Mouse (Mus musculus) adrenal gland, adult 2 months (tissue): Measurements from ENCODE around the gene Lpp. TPM values are rescaled to one million over a fixed set of nuclear protein-coding genes. Genes with fewer than 3 reads are reported as not detected.

Experiments used
- DNase-seq: peaks from one replicate; pipeline ENCODE4 v3.0.0; 2021
- polyA plus RNA-seq: library from polyadenylated mRNA; depleted of rRNA; stranded (reverse); fragments of >200 nt; gene quantifications from 2 replicates; pipeline ENCODE4 v1.2.3, GENCODE M21; 2012
- total RNA-seq, 2 experiments: library from RNA; stranded (reverse); gene quantifications; 2 replicates each; pipeline ENCODE4 v1.2.3; 2021

The Lpp gene
- total and polyA plus RNA-seq, 3 experiments, result 32.3 to 94.8 (median 35.1) TPM

DNA sequence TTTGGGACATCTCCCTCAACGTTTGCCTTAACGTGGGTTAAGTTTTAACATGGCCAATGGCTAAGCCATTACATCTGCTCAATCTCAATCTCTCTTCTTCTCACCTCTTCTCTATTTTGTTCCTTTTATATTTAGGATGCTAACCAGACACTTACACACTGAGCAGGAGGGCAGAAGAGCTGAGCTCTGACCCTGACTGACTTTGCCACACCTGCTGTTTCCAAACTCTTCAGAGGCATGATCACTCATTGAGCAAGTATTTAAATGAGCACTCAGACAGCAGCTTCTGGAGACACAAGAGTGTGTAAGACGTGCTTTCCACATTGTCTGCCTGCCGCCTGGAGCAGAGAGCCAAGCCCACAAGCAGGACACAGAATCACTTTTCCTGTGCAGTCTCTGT, 77.7 kb downstream of the Lpp start:
- no peak for DNase-seq

DNA sequence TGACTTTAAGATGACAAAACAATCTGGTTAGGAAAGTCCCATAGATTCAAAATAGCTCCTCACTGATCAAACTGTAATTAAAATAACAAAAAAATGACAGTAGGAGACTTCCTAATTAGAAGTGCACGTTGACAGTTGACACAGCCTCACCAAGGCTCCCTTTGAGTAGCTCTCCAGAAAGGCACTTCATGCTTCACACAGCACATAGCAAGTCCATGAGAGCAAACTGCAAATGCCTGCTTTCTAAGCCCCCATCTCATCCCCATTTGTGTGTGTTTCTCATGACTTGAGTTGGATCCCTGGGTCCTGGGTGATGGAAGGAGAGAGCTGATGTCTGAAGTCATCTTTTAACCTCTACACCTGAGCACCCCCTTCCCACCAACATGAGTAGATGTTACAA, 78.5 kb downstream of the Lpp start:
- DNase-seq, result no peak

DNA sequence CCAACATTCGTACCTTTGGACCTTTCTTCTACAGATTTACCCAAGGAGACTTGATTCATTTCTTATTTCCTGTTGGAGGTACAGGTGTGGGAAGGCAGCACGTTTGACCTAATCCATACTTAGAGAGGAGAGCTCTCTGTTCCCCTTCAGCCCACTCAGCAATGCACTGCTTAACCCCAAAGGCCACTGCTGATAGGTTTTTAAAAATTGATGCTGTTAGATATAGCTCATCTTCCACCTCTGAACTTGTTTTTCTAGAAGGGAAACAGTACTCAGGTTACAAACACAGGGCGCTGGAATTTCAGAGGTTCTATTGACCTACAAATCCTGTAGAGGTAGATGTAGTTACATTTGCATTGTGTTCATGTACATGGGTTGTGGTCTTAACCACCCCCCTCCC, 80.7 kb downstream of the Lpp start:
- no peak for DNase-seq

DNA sequence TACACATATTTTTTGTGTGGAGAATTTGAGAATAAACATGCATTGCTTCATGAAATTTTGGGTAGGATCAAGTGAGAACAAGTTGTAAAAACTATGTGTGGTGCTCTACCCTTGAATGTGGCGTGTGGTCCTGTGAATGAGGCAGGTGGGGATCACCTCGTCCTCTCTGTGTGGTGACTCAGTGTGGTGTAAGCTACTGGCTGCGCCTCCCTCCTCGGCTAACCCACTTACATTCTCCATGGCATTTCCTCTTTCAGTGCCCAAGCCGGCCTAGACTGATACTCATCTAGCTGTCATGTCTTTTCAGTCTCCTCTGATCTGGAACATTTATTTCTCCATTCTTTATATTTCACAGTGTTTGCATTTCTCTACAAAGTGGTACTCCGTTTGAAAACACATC, 81.5 kb downstream of the Lpp start:
- no peak for DNase-seq

DNA sequence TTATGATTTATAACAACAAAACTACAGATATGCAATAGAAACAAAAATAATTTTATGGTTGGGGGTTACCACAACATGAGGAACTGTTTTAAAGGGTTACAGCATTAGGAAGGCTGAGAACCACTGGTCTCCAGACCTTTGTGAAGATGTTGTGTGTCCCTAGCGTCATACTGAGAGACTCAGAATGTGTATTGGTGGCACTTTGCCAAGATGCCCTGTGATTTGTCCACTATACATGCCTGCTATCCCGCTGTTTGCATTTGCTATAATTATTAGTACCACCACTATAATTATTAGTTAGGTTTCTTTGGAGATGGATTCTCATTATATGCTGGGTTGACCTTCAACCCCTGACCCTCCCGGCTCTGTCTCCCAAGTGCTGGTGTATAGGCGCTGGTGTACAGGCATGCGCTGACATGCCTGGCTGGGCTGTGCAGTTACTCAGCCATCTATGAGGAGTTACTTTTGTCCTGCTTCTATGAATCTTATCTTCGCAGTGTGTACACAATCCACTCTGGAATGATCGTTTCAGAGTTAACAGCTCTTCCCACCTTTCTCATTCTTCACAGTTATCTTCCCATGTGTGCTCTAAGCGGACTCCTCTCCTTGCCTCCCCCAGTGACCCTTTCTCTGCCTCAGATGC, 82.1 kb downstream of the Lpp start:
- DNase-seq, result no peak

DNA sequence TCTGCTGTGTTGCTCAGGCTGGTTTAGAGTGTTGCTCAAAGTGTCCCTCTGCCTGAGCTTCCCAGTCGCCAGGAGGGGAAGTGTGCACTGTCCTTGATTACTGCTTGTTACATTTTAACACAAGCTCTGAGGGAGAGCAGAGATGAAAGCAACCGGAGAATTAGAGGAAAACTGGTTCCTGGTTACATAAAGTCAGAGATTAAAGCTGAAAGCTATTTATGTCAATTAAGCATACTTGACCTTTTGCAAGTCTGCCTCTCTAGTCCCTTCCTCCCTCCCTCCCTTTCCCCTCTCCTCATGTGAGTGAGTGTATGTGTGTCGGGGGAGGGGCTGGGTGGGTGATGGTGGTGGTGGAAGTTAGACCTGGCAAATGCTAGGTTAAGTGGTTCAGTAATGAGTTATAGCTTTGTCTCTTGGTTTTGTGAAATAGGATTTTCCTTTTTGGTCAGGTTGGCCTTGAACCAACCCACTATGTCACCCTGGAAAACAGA, 83.6 kb downstream of the Lpp start:
- peak; percentile 51 for DNase-seq

DNA sequence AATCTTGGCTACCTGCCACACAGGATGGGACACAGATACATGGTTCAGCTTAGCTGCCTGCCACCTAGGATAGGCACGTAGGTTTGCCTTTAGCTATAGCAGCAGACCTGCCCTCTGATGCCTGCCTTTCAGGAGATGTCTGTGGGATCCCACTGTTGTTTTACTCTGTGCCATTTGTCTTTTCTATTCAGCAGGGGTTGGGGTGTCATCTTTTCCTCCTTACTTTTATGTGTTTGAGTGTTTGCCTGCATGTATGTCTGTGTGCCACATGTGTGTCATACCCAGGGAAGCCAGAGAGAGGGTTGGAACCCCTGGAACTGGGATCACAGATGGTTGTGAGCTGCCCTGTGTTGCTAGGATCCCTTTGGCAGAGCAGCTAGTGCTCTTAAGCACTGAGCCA, 84.7 kb downstream of the Lpp start:
- no peak for DNase-seq

DNA sequence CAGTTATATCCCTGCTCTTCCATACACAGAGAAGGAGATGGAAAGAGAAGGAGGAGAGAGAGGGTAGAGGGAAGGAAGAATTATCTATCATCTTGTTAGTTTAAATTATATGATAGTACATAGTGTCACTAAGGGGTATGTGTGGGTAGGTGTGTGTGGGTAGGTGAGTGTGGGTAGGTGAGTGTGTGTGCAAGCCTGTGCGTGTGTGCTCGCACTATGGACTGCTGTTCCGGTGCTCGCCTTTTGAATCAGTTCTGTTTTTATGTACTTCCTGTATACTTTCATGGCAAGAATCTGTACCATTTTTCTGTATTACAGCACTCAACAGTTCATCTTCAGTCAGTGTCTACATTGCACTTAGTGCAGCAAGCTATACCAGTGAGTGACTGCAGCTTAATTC, 85.5 kb downstream of the Lpp start:
- no peak for DNase-seq

DNA sequence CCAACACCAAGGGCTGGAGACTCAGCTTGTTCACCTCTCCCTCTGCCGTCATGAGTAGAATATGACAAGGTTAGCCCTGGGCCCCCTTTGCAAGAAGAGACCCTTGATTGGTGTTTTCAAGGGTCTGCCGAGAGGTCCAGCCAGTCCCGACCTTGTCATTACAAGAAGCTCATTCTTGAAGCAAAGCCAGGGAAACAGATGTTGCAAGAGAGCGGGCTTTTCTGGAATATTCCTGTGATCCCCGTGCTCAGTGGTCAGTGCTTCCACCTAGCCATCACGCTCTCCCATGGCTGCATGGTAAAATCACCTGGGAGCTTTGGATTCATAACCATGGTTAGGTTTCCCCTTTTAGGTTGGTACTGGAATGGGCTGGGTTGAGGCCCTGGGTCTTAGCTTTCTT, 89.3 kb downstream of the Lpp start:
- DNase-seq, result peak; percentile 68

DNA sequence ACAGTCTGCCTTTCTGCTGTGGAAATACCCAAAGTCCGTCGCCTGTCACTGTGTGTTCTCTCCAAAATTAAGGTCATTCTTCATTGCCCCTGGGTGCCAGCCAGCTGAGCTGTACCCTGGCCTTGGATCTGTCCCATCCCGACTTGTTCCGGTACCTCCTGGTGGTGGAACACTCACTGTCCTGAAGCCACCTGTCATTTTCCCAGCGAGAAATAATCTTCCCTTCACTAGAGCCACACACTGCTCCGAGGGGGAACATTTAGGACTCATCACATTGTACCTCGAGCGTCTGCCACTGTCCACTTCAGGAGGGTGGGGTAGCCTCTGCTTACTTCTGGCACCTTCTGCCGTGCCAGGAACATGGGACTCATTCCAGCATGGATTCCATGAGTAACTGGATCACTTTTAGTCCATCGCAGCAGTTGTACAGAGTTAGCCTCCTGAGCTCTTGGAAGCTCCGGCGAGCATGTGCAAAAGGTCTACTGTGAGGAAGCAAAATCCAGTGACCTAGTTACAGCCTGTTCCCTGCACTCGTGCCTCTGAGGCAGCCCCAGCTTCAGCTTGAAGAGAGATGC, 90.3 kb downstream of the Lpp start:
- DNase-seq, result peak; percentile 92

DNA sequence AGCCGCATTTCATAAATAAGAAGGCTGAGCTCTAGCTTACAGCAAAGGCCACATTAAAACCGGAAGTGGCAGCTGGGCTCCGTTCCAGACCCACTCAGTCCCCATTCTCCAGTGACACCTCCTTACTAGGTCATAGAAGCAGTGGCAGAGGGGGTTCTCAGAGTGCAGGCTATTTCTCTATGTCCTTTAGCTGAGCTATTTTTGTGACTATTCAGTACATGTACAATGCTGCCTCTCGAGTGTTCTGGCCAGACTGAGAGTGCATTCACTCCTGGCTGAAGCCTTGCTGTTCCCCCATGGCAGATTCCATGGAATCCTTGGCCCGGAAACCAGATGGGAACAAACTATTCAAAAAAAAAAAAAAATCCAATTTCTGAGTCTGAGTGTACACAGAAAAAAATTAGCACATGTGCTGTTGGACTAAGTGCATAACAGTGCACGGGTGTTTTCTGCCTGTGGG, 94.5 kb downstream of the Lpp start:
- peak; percentile 71 for DNase-seq

DNA sequence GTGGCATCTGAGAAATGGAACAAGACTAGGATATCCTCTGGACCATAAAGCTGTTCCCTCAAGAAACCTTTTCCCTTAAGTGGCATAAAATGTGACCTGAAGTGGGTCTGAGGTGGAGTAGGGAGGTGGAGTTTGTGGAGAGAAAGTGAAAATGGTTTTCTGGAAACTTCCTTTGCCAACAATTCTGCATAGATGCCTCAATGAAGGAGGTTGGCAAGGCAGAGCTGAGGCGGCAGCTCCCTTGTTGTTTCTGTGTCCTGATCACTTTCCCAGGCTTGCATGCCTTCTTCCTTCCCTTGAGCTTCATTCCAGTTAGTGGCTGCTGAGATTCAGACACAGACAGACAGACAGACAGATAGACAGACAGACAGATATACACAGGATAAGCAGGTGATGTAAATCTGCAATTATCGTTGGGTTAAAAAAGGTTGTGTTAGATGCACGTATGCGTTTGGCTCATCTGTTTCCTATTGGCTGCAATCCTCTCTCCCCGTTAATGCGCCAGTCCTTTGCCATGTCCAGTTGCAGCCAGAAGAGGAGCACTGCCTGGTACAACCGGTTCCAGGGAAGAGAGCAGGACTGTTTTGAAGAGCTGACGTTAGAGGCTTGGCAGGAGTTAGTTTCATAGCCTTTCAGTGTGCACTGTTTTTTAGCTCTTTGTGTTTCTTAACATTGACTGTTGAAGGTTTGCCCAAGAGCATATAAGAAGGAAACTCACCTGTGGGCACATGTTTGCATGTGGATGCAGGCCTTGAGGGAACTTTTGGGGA, 96.4 kb downstream of the Lpp start:
- DNase-seq, result no peak

DNA sequence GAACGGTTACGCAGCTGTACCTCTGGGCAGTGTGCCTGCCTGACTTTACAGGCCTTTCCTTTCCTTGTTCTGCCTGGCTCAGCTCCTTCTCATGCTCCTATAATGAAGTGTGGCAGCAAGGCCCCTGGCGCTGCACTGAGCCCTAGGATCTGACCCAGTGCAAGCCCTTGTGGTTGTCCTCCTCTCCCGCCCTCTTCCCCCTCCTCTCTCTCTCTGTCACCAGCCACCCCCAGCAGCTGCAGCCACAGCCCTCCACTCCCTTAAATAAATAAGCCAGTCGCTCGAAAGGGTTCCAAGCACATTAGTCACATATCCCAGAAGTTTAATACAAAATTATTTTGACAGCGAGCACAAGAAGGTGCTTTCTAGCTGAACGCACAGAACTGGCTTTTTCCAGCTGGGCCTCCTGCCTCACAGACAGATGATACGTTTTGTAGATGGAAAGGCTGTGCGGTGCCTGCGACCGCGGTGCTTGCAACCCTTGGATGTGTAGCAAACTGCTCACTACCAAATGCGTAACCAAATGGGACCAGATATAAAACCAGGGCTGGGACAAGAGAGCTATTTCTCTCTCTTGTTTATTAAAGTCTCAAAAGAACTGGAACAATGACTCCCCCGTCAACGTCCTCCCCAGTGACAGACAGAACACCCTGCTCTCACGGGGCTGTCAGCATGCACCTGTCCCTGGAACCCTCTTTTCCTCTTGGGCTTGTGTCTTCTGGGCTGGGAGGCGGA, 97.6 kb downstream of the Lpp start:
- DNase-seq, result no peak

DNA sequence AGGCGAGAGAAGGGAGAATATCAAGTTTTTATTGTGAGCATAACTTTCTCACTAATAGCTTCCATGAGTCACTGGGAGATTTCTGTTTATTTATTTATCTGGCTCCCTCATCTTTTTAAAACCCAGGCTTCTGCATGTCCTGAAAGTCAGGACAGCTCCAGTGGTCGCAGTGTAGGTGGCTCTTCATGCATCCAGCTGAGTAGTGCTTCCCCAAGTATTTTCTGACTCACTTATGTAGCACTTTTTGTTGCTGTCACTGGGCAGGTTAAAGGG, 98.1 kb downstream of the Lpp start:
- DNase-seq, result no peak

DNA sequence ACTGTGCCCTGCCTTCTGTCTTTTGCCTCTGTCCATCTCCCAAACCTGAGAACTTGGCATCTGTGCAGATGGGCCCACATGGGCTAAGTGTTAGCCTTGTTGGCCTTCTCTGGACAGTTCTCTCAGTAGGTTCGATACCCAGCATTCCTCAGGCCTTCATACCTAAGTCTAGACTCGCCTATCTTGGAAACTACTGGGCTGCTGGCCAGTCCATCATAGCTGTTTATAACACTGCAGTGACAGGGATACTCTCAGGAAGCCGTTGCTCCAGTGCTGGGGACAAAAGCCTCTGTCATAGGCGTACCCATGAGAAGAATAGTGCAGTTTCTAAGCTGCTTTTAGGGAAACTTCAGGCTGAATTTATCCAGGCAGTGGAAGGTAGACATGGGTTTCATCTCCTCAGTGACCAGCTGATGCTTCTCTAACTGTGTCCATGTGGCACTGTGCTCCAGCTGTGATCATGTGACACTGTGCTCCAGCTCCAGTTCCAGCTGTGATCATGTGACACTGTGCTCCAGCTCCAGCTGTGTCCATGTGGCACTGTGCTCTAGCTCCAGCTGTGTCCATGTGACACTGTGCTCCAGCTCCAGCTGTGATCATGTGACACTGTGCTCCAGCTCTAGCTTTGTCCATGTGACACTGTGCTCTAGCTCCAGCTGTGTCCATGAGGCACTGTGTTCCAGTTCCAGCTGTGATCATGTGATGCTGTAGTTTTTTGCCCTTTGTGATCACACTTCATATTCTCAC, 99.1 kb downstream of the Lpp start:
- DNase-seq, result no peak

DNA sequence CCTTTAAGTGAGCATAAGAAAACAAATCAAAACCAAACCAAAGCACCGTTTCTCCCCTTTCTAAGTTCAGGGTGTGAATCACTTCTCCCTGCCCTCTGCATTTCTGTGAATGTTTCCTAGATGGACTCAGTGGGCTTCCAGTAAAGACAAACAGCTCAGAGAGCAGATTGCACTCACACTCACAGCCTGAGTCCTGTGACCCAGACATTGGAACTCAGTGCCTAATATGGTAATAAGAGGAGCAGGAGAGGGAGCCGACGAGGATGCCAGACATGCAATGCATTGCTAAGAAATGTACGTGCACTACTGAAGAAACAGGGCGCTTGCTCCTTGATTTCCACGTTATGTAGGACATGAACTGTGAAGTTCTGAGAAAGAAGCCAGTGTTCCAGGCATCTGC, 101.2 kb downstream of the Lpp start:
- no peak for DNase-seq

DNA sequence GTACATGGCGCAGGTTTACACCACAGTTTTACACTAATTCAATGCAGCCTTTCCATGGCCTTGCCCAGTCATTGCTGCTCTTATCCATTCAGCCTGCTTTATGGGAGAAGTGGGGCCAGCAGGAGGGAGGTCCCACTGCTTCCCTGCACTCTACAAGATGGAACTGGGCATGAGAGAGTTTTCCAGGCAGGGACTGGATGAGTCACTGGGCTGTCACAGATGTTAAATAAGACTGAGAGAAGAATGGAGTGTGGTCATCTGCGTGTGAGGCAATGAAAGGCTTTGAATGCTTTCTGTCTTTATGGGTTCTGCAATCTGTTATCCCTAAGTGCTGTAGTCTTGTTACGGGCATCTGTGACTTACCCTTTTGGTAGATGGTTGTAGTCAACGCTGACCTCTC, 102.2 kb downstream of the Lpp start:
- DNase-seq, result peak; percentile 69

DNA sequence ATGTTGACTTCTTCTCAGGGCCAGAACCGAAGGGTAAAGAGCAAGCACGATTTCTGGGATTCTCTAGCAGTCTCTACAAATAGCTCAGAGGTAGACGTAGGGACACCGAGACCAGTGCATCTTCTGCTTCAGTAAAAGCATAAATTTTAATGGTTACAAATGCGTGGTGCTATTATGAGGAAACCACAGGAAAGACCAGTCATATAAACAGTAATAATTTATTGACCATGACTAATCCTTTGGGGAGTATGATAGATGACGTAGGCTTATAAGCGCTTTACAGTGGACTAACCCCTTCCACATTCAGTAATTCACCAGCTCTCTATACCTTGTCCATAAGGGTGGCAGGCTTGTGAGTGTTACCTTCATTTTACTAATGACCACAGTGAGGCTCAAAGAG, 103.3 kb downstream of the Lpp start:
- no peak for DNase-seq

DNA sequence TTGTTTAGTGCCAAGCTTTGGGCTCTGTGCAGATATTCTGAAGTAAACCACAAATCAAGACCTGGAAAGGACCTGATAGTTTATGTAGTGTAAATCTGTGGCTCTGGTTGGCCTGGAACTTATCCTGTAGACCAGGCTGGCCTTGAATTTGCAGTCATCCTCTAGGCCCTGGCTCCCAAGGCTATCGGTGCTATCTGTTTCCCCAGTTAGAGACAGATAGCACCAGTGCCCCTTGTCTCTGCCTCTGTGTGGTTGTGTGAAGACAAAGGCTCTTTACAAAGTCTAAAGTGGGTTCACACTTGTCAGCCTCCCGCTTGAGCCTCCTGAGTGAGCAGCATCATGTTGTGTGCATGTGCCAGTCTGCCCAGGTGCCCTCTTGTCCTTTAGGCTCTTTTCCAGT, 104.1 kb downstream of the Lpp start:
- peak; percentile 52 for DNase-seq

DNA sequence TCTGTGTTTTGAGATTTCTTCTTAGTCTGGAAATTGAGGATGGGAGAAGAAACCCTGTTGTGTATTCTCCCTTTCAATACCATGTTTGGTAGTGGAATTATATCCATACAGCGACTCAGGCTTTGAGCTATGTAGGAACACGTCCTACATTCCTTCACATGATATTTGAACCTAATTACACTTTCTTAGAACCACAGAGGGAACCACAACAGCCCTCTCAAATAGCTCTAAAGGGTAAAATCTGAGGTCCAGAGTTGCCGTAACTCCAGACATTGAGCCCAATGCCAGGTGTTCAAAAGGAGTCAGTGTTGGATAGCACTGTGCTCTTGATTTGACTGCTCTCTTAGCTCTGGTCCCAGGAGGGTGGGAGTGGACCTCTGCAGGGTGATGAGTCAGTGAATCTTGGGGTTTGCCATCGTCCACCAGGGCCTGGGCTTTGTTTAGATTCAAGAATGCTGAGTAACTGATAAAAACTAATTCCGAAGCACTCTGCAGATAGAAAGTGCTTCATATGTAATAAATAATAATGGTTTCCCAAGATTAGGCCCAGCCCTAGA, 104.9 kb downstream of the Lpp start:
- DNase-seq, result no peak

DNA sequence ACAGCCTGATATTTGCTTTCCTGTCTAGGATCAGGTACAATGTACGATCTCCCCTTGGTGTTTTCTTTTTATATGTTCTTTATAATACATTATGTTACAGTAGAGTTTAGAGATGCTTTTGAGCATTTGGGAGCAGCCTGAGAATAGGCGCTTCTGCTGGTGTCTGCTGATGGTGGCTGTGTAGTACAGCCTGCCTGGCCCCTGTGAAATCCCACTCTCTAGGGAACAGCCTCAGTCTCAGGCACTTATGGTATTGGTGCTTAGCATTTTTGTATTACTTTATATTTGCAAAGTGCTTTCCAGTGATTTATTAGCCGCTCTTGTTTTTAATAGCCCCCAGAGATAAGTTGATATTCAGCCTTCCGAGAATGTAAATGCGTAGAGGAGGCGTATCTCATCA, 107.9 kb downstream of the Lpp start:
- no peak for DNase-seq
